Mouse (Mus musculus) liver, embryonic 12.5 days (tissue): ENCODE results near the gene Tcerg1l. TPM values are rescaled to one million over a fixed set of nuclear protein-coding genes. Genes with fewer than 3 reads are reported as not detected.

Source experiments
- ATAC-seq: fragments of 200-750 bp; cut with Nextera tagmentation; 2 replicates; pipeline ENCODE4 v1.8.0; 2017; ENCODE audit warnings: moderate number of reproducible peaks, mild to moderate bottlenecking, moderate library complexity
- H3K27ac ChIP-seq: fragments of 300-500 bp; sonication (generic); 2 replicates; pipeline ENCODE4 v1.5.1; 2016; ENCODE audit warnings: mild to moderate bottlenecking
- H3K27me3 ChIP-seq: fragments of 300-500 bp; sonication (generic); replicated peaks from 2 replicates; pipeline ENCODE4 v1.6.1; 2016; ENCODE audit warnings: mild to moderate bottlenecking, moderate library complexity
- H3K36me3 ChIP-seq: fragments of 300-500 bp; sonication (generic); 2 replicates; pipeline ENCODE4 v1.6.1; 2016; ENCODE audit warnings: mild to moderate bottlenecking, moderate library complexity
- H3K4me1 ChIP-seq: fragments of 300-500 bp; sonication (generic); 2 replicates; pipeline ENCODE4 v1.6.1; 2016
- H3K4me2 ChIP-seq: fragments of 300-500 bp; sonication (generic); 2 replicates; pipeline ENCODE4 v1.6.1; 2016; ENCODE audit warnings: mild to moderate bottlenecking, moderate library complexity
- H3K4me3 ChIP-seq: fragments of 300-500 bp; sonication (generic); 2 replicates; pipeline ENCODE4 v1.5.1; 2016; ENCODE audit warnings: mild to moderate bottlenecking, moderate library complexity
- H3K9ac ChIP-seq: fragments of 300-500 bp; sonication (generic); 2 replicates; pipeline ENCODE4 v1.6.1; 2016; ENCODE audit warnings: mild to moderate bottlenecking, moderate library complexity
- H3K9me3 ChIP-seq: fragments of 300-500 bp; sonication (generic); replicated peaks from 2 replicates; pipeline ENCODE4 v1.6.1; 2016; ENCODE audit warnings: mild to moderate bottlenecking, moderate library complexity
- WGBS: fragments of 180-500 bp; shearing (Covaris S2); methylation state at CpG from one replicate; pipeline ENCODE4 v1.1.7; 2016; ENCODE audit not compliant: insufficient replicate concordance; 5-methylcytosine and 5-hydroxymethylcytosine counted together
- polyA plus RNA-seq: library from polyadenylated mRNA; unstranded; fragments of >200 nt; fragmentation: Nextera tagmentation; extraction: Ambion mirVana; gene quantifications from 2 replicates; pipeline ENCODE4 v1.2.1, GENCODE M21; 2016

Tcerg1l gene
- polyA plus RNA-seq, 1 experiment from 2014 or later = 0.17 TPM

DNA sequence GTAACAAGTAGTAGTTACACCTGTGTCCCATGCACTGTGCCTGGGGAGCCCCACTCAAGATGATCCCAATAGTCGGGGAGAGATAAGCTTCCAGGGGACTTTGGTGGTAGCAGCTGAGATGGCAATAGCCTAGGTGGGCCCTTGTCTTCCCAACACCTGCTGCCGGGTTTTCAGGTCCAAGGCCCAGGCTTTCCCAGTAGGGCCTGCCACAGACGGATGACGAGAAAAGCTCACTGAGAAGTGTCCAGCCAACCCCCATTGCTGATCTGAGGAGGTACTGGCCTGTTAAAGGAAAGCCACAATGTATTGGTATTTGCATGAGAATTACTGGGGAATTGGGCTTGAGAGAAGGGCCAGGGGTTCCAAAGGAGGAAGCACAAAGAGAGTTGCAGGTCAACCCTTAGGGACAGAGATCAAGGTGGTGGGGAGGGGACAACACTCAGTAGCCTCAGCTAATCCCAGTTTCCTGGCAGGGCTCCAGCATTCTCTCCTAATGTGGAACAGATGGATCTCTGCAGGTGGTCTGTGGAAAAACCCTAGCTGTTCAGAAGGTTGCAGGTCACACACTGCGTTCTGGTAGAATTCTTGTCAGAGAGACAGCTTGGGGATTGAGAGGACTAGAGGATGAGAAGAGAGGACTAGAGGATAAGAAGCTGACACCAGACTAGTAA lies 129.4 kb downstream of the Tcerg1l start:
- no peak overlapping the region for H3K4me2 ChIP-seq
- WGBS = 68% methylated on average over 5 of the region's 5 CpGs
- no peak overlapping the region for H3K9ac ChIP-seq
- no peaks in the 10 kb centered on the region for H3K4me1 ChIP-seq
- H3K4me3 ChIP-seq = no peak overlapping the region
- H3K9me3 ChIP-seq = no peaks in the 10 kb centered on the region
- H3K27ac ChIP-seq = no peak overlapping the region
- no peak for ATAC-seq
- H3K27me3 ChIP-seq = no peaks in the 10 kb centered on the region
- no peaks in the 10 kb centered on the region for H3K36me3 ChIP-seq

DNA sequence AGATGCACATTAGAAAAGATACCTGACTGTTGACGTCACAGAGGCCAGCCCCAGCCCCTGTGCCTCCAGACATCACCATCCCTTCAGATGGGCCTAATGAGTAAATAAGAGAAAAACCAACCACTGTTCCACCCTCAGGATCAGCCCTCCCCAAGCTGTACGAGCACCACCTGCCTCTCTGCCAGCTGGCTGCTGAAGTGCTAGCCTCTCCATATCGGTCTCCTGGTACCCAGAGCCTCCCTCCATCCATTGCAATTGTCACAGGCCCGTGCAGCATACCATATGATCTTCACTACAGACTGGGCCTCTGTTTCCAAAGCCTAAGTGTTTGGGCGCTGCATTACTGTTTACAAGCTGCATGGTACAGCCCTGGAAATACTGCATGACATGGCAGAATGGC lies 148.9 kb downstream of the Tcerg1l start:
- no peaks in the 10 kb centered on the region for H3K36me3 ChIP-seq
- H3K27ac ChIP-seq = no peak overlapping the region
- H3K4me2 ChIP-seq = no peak overlapping the region
- H3K4me1 ChIP-seq = no peaks in the 10 kb centered on the region
- WGBS = 61% methylated on average over 5 of the region's 5 CpGs
- H3K4me3 ChIP-seq = no peak overlapping the region
- ATAC-seq = no peak
- H3K9me3 ChIP-seq = 0 out of 2 replicates have a peak, but pooled peaks cover 3% of the 10 kb centered on the region
- no peak overlapping the region for H3K9ac ChIP-seq
- H3K27me3 ChIP-seq = no peaks in the 10 kb centered on the region

DNA sequence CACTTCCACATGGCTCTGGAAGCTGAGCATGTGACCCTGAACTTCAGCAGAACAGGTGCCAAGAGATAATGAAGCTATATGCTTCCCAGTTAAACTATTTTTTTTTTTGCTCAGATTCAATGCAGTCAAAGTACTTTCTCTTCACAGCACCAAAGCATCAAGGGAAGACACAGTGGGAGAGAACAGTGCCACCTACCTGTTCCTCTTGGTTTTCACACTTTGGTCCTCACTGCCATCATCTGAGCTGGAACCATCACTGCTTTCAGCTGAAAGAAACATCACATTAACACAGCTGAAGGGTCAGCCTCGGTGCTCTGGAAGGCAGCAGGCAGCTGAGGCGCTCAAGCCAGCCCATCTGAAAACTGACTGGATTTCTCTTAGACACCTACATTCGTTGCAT lies 149.4 kb downstream of the Tcerg1l start:
- Histone ChIP-seq H3K27ac (no peak overlapping the region), H3K4me3 (no peak overlapping the region), H3K9me3 (0 out of 2 replicates have a peak, but pooled peaks cover 3% of the 10 kb centered on the region), H3K4me1 (no peaks in the 10 kb centered on the region), H3K9ac (no peak overlapping the region), H3K4me2 (no peak overlapping the region), H3K27me3 (no peaks in the 10 kb centered on the region), H3K36me3 (no peaks in the 10 kb centered on the region)
- WGBS = 59% methylated on average over 3 of the region's 3 CpGs
- no peak for ATAC-seq

DNA sequence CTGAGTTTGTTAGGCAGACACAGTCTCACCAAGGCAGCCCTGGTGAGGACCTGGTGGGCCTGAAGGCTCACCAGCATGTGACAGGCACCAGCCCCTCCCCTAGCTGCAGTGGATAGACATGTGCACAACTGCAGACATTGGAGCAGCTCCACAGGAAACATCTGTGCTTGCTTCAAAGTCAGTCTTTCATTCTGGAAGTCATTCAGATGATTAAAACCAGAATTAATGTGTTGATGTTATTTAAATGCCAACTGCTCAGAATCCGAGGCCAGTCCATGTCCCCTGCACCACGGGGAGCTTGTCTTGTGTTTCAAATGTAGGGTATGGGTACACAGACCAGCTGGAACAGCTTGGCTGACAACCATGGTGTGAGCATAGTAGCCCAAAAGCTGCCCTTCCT lies 150.8 kb downstream of the Tcerg1l start:
- ATAC-seq = no peak

DNA sequence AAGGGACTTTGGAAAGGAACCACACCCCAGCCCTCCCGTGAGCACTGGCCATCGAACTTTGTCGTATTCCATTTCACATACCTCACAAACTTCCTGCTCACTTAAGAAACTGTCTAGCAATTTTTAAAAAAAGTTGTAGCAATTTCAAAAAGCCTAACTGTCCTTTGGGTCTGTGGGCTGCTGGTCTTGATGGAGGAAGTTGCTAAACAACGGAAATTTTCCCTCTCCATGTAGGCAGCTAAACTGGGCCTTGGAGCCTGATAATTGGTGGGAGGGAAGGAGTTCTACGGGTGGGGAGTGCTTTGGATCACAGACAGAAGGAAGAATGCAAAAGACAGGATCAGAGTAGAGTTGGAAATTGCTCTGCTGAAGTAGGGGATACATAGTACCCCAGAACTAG lies 155.3 kb downstream of the Tcerg1l start:
- Histone ChIP-seq H3K27me3 (no peaks in the 10 kb centered on the region), H3K9me3 (0 out of 2 replicates have a peak, but pooled peaks cover 3% of the 10 kb centered on the region), H3K27ac (no peak overlapping the region), H3K36me3 (no peaks in the 10 kb centered on the region), H3K4me3 (no peak overlapping the region), H3K4me2 (no peak overlapping the region), H3K4me1 (no peaks in the 10 kb centered on the region), H3K9ac (no peak overlapping the region)
- no peak for ATAC-seq
- 55% methylated on average over 5 of the region's 5 CpGs for WGBS

More for the DNA sequence above, 150.8 kb downstream of the Tcerg1l start:
- H3K27ac ChIP-seq = no peak overlapping the region
- no peak overlapping the region for H3K4me3 ChIP-seq
- H3K4me1 ChIP-seq = no peaks in the 10 kb centered on the region
- H3K9ac ChIP-seq = no peak overlapping the region
- H3K9me3 ChIP-seq = 0 out of 2 replicates have a peak, but pooled peaks cover 3% of the 10 kb centered on the region
- H3K27me3 ChIP-seq = no peaks in the 10 kb centered on the region
- H3K36me3 ChIP-seq = no peaks in the 10 kb centered on the region
- WGBS = 30% methylated on average over 2 of the region's 2 CpGs
- H3K4me2 ChIP-seq = no peak overlapping the region

DNA sequence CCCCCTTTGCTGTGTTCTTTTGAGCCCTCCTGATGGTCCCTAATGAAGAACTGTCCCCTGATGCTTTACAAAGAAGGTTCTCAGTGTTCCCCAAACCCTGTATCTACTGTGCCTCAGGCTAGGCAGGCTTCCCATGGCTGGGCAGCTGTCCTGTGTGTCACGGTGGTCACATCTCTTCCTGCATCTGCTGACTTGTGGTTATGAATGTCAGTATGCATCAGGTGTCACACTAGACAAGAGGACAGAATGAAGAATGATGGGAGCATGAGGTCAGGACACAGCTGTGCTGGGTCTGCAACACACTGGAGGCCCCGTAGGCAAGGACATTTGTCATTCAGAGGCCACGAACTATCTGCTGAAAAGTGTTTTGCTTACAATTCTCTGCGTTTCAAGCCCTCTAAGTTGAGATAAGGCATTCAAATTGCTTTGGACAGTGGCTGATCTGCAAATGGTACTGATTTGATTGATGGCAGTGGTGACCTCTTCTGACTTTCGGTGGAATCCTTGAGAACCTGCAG lies 159.8 kb downstream of the Tcerg1l start:
- Histone ChIP-seq H3K9ac (no peak overlapping the region), H3K27ac (no peak overlapping the region), H3K9me3 (no peaks in the 10 kb centered on the region), H3K4me2 (no peak overlapping the region), H3K4me1 (no peaks in the 10 kb centered on the region), H3K27me3 (no peaks in the 10 kb centered on the region), H3K4me3 (no peak overlapping the region), H3K36me3 (no peaks in the 10 kb centered on the region)
- 17% methylated on average over 5 of the region's 5 CpGs for WGBS
- ATAC-seq = no peak

DNA sequence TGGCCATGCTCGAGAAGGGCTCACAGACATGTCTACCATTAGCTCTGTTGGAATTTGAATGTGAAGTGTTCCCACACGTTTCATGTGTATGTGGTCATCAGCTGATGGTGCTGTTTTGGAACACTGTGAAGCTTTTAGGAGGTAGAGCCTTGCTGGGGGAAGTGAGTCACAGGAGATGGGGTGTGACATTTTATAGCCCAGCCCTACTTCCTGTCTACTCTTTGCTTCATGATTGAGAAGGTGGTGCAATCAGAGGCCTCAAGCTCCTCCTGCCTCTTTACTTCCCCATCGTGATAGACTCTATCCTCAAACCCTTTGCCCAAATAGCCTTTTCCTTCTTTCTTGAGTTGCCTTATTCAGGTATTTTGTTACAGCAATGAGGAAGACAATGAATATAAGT lies 173.3 kb downstream of the Tcerg1l start:
- no peaks in the 10 kb centered on the region for H3K27me3 ChIP-seq
- no peak overlapping the region for H3K9ac ChIP-seq
- 45% methylated on average over 3 of the region's 3 CpGs for WGBS
- ATAC-seq = no peak
- H3K4me2 ChIP-seq = no peak overlapping the region
- H3K36me3 ChIP-seq = no peaks in the 10 kb centered on the region
- H3K27ac ChIP-seq = no peak overlapping the region
- H3K4me3 ChIP-seq = no peak overlapping the region
- H3K4me1 ChIP-seq = no peaks in the 10 kb centered on the region
- no peaks in the 10 kb centered on the region for H3K9me3 ChIP-seq

DNA sequence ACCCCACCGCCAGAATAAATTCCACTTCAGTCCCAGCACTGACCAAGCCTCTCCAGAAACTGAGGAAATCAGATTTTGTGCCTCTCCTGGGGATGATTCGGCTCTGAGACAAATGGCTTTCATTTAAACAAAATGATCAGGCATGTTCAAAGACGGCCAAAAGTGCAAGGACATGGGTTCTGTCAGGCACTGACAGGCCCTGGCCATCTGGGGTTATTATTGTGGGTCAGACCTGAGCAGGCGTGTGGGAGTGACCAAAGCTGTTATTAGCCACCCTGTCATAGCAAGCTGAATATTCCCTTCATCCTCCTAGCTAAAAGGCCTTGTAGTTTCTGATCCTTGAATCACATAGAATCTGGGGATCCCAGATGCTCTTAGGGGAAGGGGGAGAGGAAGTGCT lies 174.6 kb downstream of the Tcerg1l start:
- Histone ChIP-seq H3K4me1 (no peaks in the 10 kb centered on the region), H3K9me3 (no peaks in the 10 kb centered on the region), H3K27me3 (no peaks in the 10 kb centered on the region), H3K4me3 (no peak overlapping the region), H3K27ac (no peak overlapping the region), H3K4me2 (no peak overlapping the region), H3K9ac (no peak overlapping the region), H3K36me3 (no peaks in the 10 kb centered on the region)
- ATAC-seq = no peak
- 59% methylated on average over 4 of the region's 4 CpGs for WGBS

DNA sequence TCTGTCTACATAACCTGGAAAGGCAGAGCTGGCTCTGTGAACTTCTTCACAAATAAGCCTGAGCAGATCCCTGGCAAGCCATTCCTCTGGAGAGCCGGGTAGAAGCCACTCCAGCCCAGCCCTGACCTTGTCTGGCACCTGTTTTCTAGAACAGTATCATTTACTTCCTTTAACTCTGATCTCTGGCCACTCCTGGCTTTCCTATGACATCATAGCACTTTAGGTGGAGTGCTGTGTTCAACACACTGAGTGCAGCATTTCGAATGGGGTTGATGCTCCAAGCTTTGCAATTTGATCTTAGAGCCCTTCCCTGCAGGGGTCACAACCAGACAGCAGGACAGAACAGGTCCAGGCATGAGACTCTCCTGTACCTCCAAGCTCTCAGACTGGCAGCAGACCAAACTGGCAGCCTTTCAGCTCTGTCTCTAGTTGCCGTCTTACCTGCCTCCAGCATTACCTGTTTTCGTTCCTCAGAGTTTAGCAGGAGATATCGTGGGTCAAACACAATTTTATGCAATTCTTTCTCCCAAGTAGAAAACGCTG lies 179.9 kb downstream of the Tcerg1l start:
- ATAC-seq = no peak
- WGBS = 60% methylated on average over 6 of the region's 6 CpGs
- H3K27ac ChIP-seq = no peak overlapping the region

DNA sequence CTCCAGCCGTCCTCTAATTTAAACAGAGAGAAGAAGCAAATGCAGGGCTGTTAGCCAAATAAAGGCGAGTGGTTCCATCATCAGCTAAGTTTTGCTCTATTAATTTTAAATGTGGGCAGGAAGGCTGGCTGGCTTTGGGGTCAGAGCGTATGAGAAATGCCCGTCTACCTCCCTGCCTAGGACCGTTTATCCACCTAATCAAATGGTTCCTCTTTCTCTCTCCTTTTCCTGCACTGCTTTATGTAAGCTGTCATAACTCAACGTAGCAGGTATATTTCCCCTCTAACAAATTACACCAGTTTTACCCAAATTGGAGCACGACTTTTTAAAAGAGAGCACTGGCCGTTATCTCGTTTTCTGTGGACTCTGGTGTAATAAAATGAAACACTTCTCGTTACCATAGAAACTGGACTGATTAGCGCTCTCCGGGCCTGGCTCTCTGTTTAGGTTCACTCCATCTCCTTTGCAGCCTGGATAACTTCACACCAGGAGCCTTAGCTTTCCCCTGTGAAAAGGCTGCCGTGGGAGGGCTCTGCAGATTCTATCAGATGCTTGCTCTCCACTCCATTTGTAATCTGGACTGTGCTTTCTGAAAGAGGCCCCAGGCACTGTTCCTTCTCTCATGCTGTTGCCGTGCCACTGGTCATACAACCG lies 182.2 kb downstream of the Tcerg1l start:
- no peaks in the 10 kb centered on the region for H3K27me3 ChIP-seq
- WGBS = 45% methylated on average over 15 of the region's 15 CpGs
- H3K4me1 ChIP-seq = no peaks in the 10 kb centered on the region
- H3K9ac ChIP-seq = no peak overlapping the region
- H3K9me3 ChIP-seq = no peaks in the 10 kb centered on the region
- H3K4me3 ChIP-seq = no peak overlapping the region
- ATAC-seq = no peak
- H3K4me2 ChIP-seq = no peak overlapping the region
- no peaks in the 10 kb centered on the region for H3K36me3 ChIP-seq
- H3K27ac ChIP-seq = no peak overlapping the region

More for the DNA sequence above, 179.9 kb downstream of the Tcerg1l start:
- Histone ChIP-seq H3K9ac (no peak overlapping the region), H3K4me3 (no peak overlapping the region), H3K27me3 (no peaks in the 10 kb centered on the region), H3K36me3 (no peaks in the 10 kb centered on the region), H3K4me1 (no peaks in the 10 kb centered on the region), H3K9me3 (no peaks in the 10 kb centered on the region), H3K4me2 (no peak overlapping the region)

DNA sequence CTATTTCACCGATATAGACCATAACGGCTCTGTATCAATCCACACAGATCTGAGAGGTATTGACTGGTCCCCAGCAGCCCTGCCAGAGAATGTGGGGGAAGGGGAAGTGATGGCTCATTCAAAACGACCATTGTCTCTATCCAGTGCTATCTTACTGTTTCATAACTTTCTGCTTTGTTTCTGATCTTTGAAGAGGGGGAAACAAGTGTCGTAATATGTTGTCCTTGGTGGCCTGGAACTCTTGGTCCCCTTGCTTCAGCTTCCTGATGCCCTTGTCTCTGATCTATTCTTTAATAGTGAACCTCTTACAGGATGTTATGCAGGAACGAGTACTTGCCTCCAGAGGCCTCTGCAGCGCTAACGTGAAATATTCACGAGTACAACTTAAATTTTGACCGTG lies 182.8 kb downstream of the Tcerg1l start:
- WGBS = 50% methylated on average over 9 of the region's 9 CpGs
- Histone ChIP-seq H3K27ac (no peak overlapping the region), H3K9me3 (no peaks in the 10 kb centered on the region), H3K4me1 (no peaks in the 10 kb centered on the region), H3K9ac (no peak overlapping the region), H3K27me3 (no peaks in the 10 kb centered on the region), H3K4me2 (no peak overlapping the region), H3K36me3 (no peaks in the 10 kb centered on the region), H3K4me3 (no peak overlapping the region)
- no peak for ATAC-seq

DNA sequence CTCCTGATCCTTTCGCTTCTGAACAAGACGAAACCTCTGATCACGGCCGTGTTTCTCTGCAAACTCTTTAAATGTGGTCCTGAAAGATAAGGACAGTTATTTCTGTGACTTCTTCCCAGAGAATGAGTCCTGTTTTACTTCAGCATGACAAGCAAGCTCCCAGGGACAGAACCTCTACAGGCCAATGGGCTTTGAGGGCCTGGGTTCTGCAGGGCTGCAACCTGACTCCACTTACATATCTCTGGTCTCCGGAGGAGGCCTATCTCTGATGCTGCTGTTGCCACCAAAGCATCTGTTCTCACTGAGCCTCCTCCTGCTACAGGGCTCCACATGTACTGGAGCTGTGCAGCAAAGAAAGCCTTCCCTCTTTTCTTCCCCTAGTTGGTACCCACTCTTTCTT lies 187.8 kb downstream of the Tcerg1l start:
- no peaks in the 10 kb centered on the region for H3K9me3 ChIP-seq
- ATAC-seq = 0 out of 2 replicates have a peak, but pooled peaks have one; percentile 49
- H3K4me3 ChIP-seq = no peak overlapping the region
- no peaks in the 10 kb centered on the region for H3K4me1 ChIP-seq
- no peaks in the 10 kb centered on the region for H3K36me3 ChIP-seq
- no peak overlapping the region for H3K4me2 ChIP-seq
- H3K27ac ChIP-seq = no peak overlapping the region
- WGBS = 20% methylated on average over 5 of the region's 5 CpGs
- no peaks in the 10 kb centered on the region for H3K27me3 ChIP-seq
- H3K9ac ChIP-seq = no peak overlapping the region
